Mouse (Mus musculus) myocyte (in vitro differentiated cells): ENCODE data around the gene Htr6.

Source experiments
- CEBPB ChIP-seq: IDR thresholded peaks from 2 replicates; pipeline ENCODE4 v1.6.1; 2011; ENCODE audit warnings: mild to moderate bottlenecking, moderate library complexity; ENCODE audit not compliant: poor library complexity, insufficient read depth, severe bottlenecking
- E2F4 ChIP-seq: IDR thresholded peaks from one replicate; pipeline ENCODE4 v1.6.1; 2011; ENCODE audit warnings: mild to moderate bottlenecking, control low read depth, moderate library complexity; ENCODE audit not compliant: insufficient read depth
- MAX ChIP-seq: IDR thresholded peaks from one replicate; pipeline ENCODE4 v1.6.1; 2011; ENCODE audit warnings: low read depth, mild to moderate bottlenecking, control low read depth
- MYOD1 ChIP-seq, 3 experiments: IDR thresholded peaks; one replicate each; pipeline ENCODE4 v1.6.1; 2011; ENCODE audit warnings: control low read depth in 2 of 3, low read depth in 2 of 3, mild to moderate bottlenecking in 2 of 3, moderate library complexity in 1 of 3; ENCODE audit not compliant: insufficient read length in 2 of 3, control insufficient read depth in 1 of 3
- MYOG ChIP-seq, 3 experiments: IDR thresholded peaks; one replicate each; pipeline ENCODE4 v1.6.1; 2011; ENCODE audit warnings: control low read depth in 2 of 3, low read depth in 2 of 3, mild to moderate bottlenecking in 2 of 3; ENCODE audit not compliant: insufficient read length in 2 of 3, control insufficient read depth in 1 of 3, insufficient read depth in 1 of 3
- POLR2A ChIP-seq: IDR thresholded peaks from one replicate; pipeline ENCODE4 v1.6.1; 2011; ENCODE audit warnings: low read depth, mild to moderate bottlenecking, control low read depth, moderate library complexity; ENCODE audit not compliant: insufficient read length
- POLR2AphosphoS2 ChIP-seq: IDR thresholded peaks from one replicate; pipeline ENCODE4 v1.6.1; 2011; ENCODE audit warnings: low read depth, control low read depth; ENCODE audit not compliant: insufficient read length
- REST ChIP-seq: IDR thresholded peaks from one replicate; pipeline ENCODE4 v1.6.1; 2011; ENCODE audit warnings: mild to moderate bottlenecking, control low read depth, moderate library complexity; ENCODE audit not compliant: insufficient read depth, insufficient read length
- TCF12 ChIP-seq: IDR thresholded peaks from one replicate; pipeline ENCODE4 v1.6.1; 2011; ENCODE audit warnings: mild to moderate bottlenecking, control low read depth; ENCODE audit not compliant: poor library complexity, insufficient read depth, severe bottlenecking
- TCF3 ChIP-seq: IDR thresholded peaks from one replicate; pipeline ENCODE4 v1.6.1; 2011; ENCODE audit warnings: low read depth, control low read depth; ENCODE audit not compliant: insufficient read length
- USF1 ChIP-seq: IDR thresholded peaks from one replicate; pipeline ENCODE4 v1.6.1; 2011; ENCODE audit warnings: low read depth, mild to moderate bottlenecking, control low read depth, moderate library complexity

- TF ChIP-seq POLR2A, result no peak
- TF ChIP-seq TCF12, result no peak
- no peak for TF ChIP-seq USF1
- no peak for TF ChIP-seq CEBPB
- no peak for TF ChIP-seq POLR2AphosphoS2
- TF ChIP-seq MAX, result no peak
- no peak for TF ChIP-seq MYOG (IDR thresholded peaks at IDR 0.05; ENCODE audit: control insufficient read depth in 1 of 3, insufficient read depth in 1 of 3, insufficient read length in 2 of 3, low read depth in 2 of 3)
- TF ChIP-seq MYOD1 (IDR thresholded peaks at IDR 0.05; ENCODE audit: control insufficient read depth in 1 of 3, insufficient read length in 2 of 3, low read depth in 2 of 3), result no peak
- no peak for TF ChIP-seq TCF3
- no peak for TF ChIP-seq E2F4
- TF ChIP-seq REST, result no peak
Measured at GRCm38 (mm10) chr4:139074060-139074459, 1.3 kb downstream of the Htr6 start.
